16 mouse cellular contexts compared by ENCODE assay signal in genomic region chr10:88345899-88346401, GRCm38 (mm10). TPM values are rescaled to one million over a fixed set of nuclear protein-coding genes. Genes with fewer than 3 reads are reported as not detected.
DNase-seq lines count a peak whose midpoint lies in the region; ATAC-seq and TF ChIP-seq lines count a peak whose summit lies in the region.
"Had no signal": no experiment of that assay in that cellular context is flagged by ENCODE, and none has a peak within 500 bp of the region (broad histone marks: within the 10 kb centered on the region; RNA-seq: fewer than 3 reads in every experiment).

No protein-coding gene starts in this region.

- no peaks in the 10 kb centered on the region for H3K27me3 ChIP-seq in heart, embryonic 13.5 days (replicated peaks)
- no peaks in the 10 kb centered on the region for H3K27me3 ChIP-seq in liver, postnatal 0 days (ENCODE audit: insufficient read depth, low read length)
- no peaks in the 10 kb centered on the region for H3K27me3 ChIP-seq in liver, embryonic 11.5 days (replicated peaks; ENCODE audit: control insufficient read depth, insufficient read depth, low read length)
- H3K27me3 ChIP-seq in embryonic facial prominence, embryonic 14.5 days (replicated peaks; ENCODE audit: control insufficient read depth, insufficient read depth, low read length): no peaks in the 10 kb centered on the region
- no peaks in the 10 kb centered on the region for H3K27me3 ChIP-seq in forebrain, embryonic 10.5 days (ENCODE audit: poor library complexity, severe bottlenecking)
- H3K27me3 ChIP-seq: limb, embryonic 12.5 days had no signal

- H3K4me2 ChIP-seq in heart, embryonic 13.5 days: peak overlapping the region; percentile 45
- no peak overlapping the region for H3K4me2 ChIP-seq in liver, postnatal 0 days (ENCODE audit: low read depth, low read length)
- no peak overlapping the region; the same call in 1 of the 2 replicates for H3K4me2 ChIP-seq in liver, embryonic 11.5 days
- no peak overlapping the region for H3K4me2 ChIP-seq in embryonic facial prominence, embryonic 14.5 days (ENCODE audit: low read depth, low read length)
- H3K4me2 ChIP-seq: limb, embryonic 12.5 days; lung, embryonic 14.5 days; midbrain, embryonic 15.5 days had no signal

- no peaks in the 10 kb centered on the region for H3K36me3 ChIP-seq in heart, embryonic 13.5 days
- H3K36me3 ChIP-seq in liver, postnatal 0 days (replicated peaks; ENCODE audit: insufficient read depth, low read length): no peaks in the 10 kb centered on the region
- no peaks in the 10 kb centered on the region for H3K36me3 ChIP-seq in liver, embryonic 11.5 days (ENCODE audit: control insufficient read depth, insufficient read depth, low read length)
- H3K36me3 ChIP-seq in embryonic facial prominence, embryonic 14.5 days (ENCODE audit: control insufficient read depth, insufficient read depth, low read length): no peaks in the 10 kb centered on the region
- H3K36me3 ChIP-seq in forebrain, embryonic 10.5 days (replicated peaks): no peaks in the 10 kb centered on the region
- H3K36me3 ChIP-seq: limb, embryonic 12.5 days; midbrain, embryonic 15.5 days had no signal

- DNase-seq in heart, adult 11 months: no peak
- no peak for DNase-seq in liver, postnatal 0 days
- no peak for DNase-seq in liver, embryonic 11.5 days (ENCODE audit: low spot score)
- DNase-seq in embryonic facial prominence, embryonic 14.5 days (ENCODE audit: low spot score): peak; percentile 34
- no peak for DNase-seq in forebrain, embryonic 10.5 days (ENCODE audit: extremely low spot score, low spot score)
- no peak for DNase-seq in c-Kit-positive CD71-positive TER-119-positive erythroid progenitor cells, embryonic 14.5 days (ENCODE audit: low spot score)
- DNase-seq: cerebellum, adult 18-20 months; kidney, postnatal 25 days; lung, embryonic 14.5 days; right cerebral cortex, postnatal 25 days; thymus, postnatal 25 days had no signal

- ATAC-seq in heart, embryonic 13.5 days (ENCODE audit: extremely low read depth, insufficient number of reproducible peaks, low FRiP score, low TSS enrichment): no peak
- no peak; the same call in 1 of the 2 replicates for ATAC-seq in liver, postnatal 0 days
- no peak for ATAC-seq in liver, embryonic 11.5 days (replicated peaks; ENCODE audit: low FRiP score)
- ATAC-seq in embryonic facial prominence, embryonic 14.5 days (ENCODE audit: low read depth): no peak
- ATAC-seq in megakaryocyte progenitor cell, adult 5-6 weeks (replicated peaks; ENCODE audit: poor library complexity): peak; percentile 49
- ATAC-seq: midbrain, embryonic 15.5 days had no signal

- TF ChIP-seq EP300 in liver, postnatal 0 days (IDR thresholded peaks at IDR 0.05; ENCODE audit: low read depth): no peak

- peaks cover 9% of the 10 kb centered on the region; the same call in 1 of the 2 replicates for H3K4me1 ChIP-seq in heart, embryonic 13.5 days
- peaks cover 5% of the 10 kb centered on the region; the same call in 1 of the 2 replicates for H3K4me1 ChIP-seq in liver, postnatal 0 days (ENCODE audit: insufficient read depth)
- no peaks in the 10 kb centered on the region for H3K4me1 ChIP-seq in liver, embryonic 11.5 days (replicated peaks; ENCODE audit: control insufficient read depth, insufficient read depth, low read length)
- H3K4me1 ChIP-seq in embryonic facial prominence, embryonic 14.5 days (ENCODE audit: control insufficient read depth, insufficient read depth, low read length): no peaks in the 10 kb centered on the region; the same call in 1 of the 2 replicates
- peaks cover 20% of the 10 kb centered on the region for H3K4me1 ChIP-seq in forebrain, embryonic 10.5 days
- H3K4me1 ChIP-seq: midbrain, embryonic 15.5 days had no signal

- 0 out of 2 replicates have a peak overlapping the region, but pooled peaks have one; percentile 22 for H3K27ac ChIP-seq in heart, embryonic 13.5 days (replicated peaks)
- H3K27ac ChIP-seq in liver, postnatal 0 days (ENCODE audit: low read depth): peak overlapping the region; percentile 23
- no peak overlapping the region for H3K27ac ChIP-seq in liver, embryonic 11.5 days (ENCODE audit: low read depth, low read length)
- peak overlapping the region; percentile 6; the same call in 1 of the 2 replicates for H3K27ac ChIP-seq in embryonic facial prominence, embryonic 14.5 days (replicated peaks; ENCODE audit: low read depth, low read length)
- no peak overlapping the region for H3K27ac ChIP-seq in forebrain, embryonic 10.5 days
- H3K27ac ChIP-seq: limb, embryonic 12.5 days; midbrain, embryonic 15.5 days had no signal

- H3K9me3 ChIP-seq in heart, embryonic 13.5 days: no peaks in the 10 kb centered on the region
- no peaks in the 10 kb centered on the region for H3K9me3 ChIP-seq in liver, postnatal 0 days (ENCODE audit: low read length)
- no peaks in the 10 kb centered on the region for H3K9me3 ChIP-seq in liver, embryonic 11.5 days (ENCODE audit: control insufficient read depth, low read length)
- H3K9me3 ChIP-seq in embryonic facial prominence, embryonic 14.5 days (ENCODE audit: control insufficient read depth, low read length): no peaks in the 10 kb centered on the region
- H3K9me3 ChIP-seq in forebrain, embryonic 10.5 days: no peaks in the 10 kb centered on the region
- H3K9me3 ChIP-seq: limb, embryonic 12.5 days; midbrain, embryonic 15.5 days had no signal

- TF ChIP-seq CTCF in liver, postnatal 0 days (IDR thresholded peaks at IDR 0.05; ENCODE audit: low read depth): no peak

- WGBS in heart, embryonic 13.5 days: 37% methylated on average over 11 of the region's 11 CpGs
- 36% methylated on average over 11 of the region's 11 CpGs for WGBS in liver, postnatal 0 days (ENCODE audit: insufficient replicate concordance)
- 59% methylated on average over 11 of the region's 11 CpGs for WGBS in liver, embryonic 11.5 days
- 48% methylated on average over 11 of the region's 11 CpGs for WGBS in embryonic facial prominence, embryonic 14.5 days
- 62% methylated on average over 11 of the region's 11 CpGs for WGBS in forebrain, embryonic 10.5 days

- H3K4me3 ChIP-seq in heart, embryonic 13.5 days: peak overlapping the region; percentile 20; the same call in 1 of the 2 replicates
- H3K4me3 ChIP-seq in liver, postnatal 0 days (ENCODE audit: low read depth, low read length): no peak overlapping the region
- H3K4me3 ChIP-seq in liver, embryonic 11.5 days (ENCODE audit: low read depth, low read length): no peak overlapping the region
- no peak overlapping the region for H3K4me3 ChIP-seq in embryonic facial prominence, embryonic 14.5 days (ENCODE audit: low read depth, low read length)
- no peak overlapping the region for H3K4me3 ChIP-seq in forebrain, embryonic 10.5 days
- H3K4me3 ChIP-seq: erythroblast, embryonic 14.5 days; limb, embryonic 12.5 days; midbrain, embryonic 15.5 days had no signal

- no peak overlapping the region for H3K9ac ChIP-seq in heart, embryonic 13.5 days
- H3K9ac ChIP-seq in liver, postnatal 0 days (replicated peaks): no peak overlapping the region
- H3K9ac ChIP-seq in liver, embryonic 11.5 days (ENCODE audit: low read depth, low read length): no peak overlapping the region
- no peak overlapping the region for H3K9ac ChIP-seq in embryonic facial prominence, embryonic 14.5 days (ENCODE audit: low read depth, low read length)
- H3K9ac ChIP-seq: limb, embryonic 12.5 days; lung, embryonic 14.5 days; midbrain, embryonic 15.5 days had no signal

RNA-seq across cellular contexts. Expression of gene Dram1, which starts 32.9 kb away (rescaled TPM):
- 1.2 and 1.4 TPM in 2 replicates for polyA plus RNA-seq in heart, embryonic 13.5 days (2015; fragmentation: Nextera tagmentation; extraction: Ambion mirVana)
- 2.9 and 3.1 TPM in 2 replicates for polyA plus RNA-seq in liver, postnatal 0 days (2015; fragmentation: Nextera tagmentation; extraction: Ambion mirVana)
- polyA plus RNA-seq in liver, embryonic 11.5 days (2014; fragmentation: Nextera tagmentation; extraction: Ambion mirVana): 0.99 and 1.0 TPM in 2 replicates
- polyA plus RNA-seq in embryonic facial prominence, embryonic 14.5 days (2014; fragmentation: Nextera tagmentation; extraction: Ambion mirVana): 4.9 and 5.7 TPM in 2 replicates
- 38.5 and 45.3 TPM in 2 replicates for total RNA-seq in megakaryocyte progenitor cell, adult 5-6 weeks (2015)
- total RNA-seq in megakaryocyte progenitor cell, adult 5-6 weeks (2017): 26.8 and 33.4 TPM in 2 replicates
- 0.36 and 0.38 TPM in 2 replicates for polyA plus RNA-seq in forebrain, embryonic 10.5 days (2016; fragmentation: Nextera tagmentation; extraction: Ambion mirVana)
- polyA plus RNA-seq: erythroblast, embryonic 14.5 days had no signal

RNA-seq across cellular contexts. Expression of gene Gnptab, which starts 33.0 kb away (rescaled TPM):
- polyA plus RNA-seq in heart, embryonic 13.5 days (2015; fragmentation: Nextera tagmentation; extraction: Ambion mirVana): 5.9 and 6.8 TPM in 2 replicates
- polyA plus RNA-seq in liver, postnatal 0 days (2015; fragmentation: Nextera tagmentation; extraction: Ambion mirVana): 1.5 and 1.8 TPM in 2 replicates
- 10.1 and 11.4 TPM in 2 replicates for polyA plus RNA-seq in liver, embryonic 11.5 days (2014; fragmentation: Nextera tagmentation; extraction: Ambion mirVana)
- 9.2 and 9.4 TPM in 2 replicates for polyA plus RNA-seq in embryonic facial prominence, embryonic 14.5 days (2014; fragmentation: Nextera tagmentation; extraction: Ambion mirVana)
- 117 and 142 TPM in 2 replicates for total RNA-seq in megakaryocyte progenitor cell, adult 5-6 weeks (2015)
- total RNA-seq in megakaryocyte progenitor cell, adult 5-6 weeks (2017): 48.7 and 58.3 TPM in 2 replicates
- polyA plus RNA-seq in forebrain, embryonic 10.5 days (2016; fragmentation: Nextera tagmentation; extraction: Ambion mirVana): 8.3 and 9.0 TPM in 2 replicates

Comparison
In these comparisons a context has a peak if more than half of its experiments do, and no peak if none do; other contexts are left out.
1. H3K27ac ChIP-seq: peak in heart, embryonic 13.5 days (single experiment), liver, postnatal 0 days (single experiment) and embryonic facial prominence, embryonic 14.5 days (single experiment); none in liver, embryonic 11.5 days (single experiment) and forebrain, embryonic 10.5 days (single experiment).